Comparison of ENCODE assay signal across 9 mouse cellular contexts in the genomic region with DNA sequence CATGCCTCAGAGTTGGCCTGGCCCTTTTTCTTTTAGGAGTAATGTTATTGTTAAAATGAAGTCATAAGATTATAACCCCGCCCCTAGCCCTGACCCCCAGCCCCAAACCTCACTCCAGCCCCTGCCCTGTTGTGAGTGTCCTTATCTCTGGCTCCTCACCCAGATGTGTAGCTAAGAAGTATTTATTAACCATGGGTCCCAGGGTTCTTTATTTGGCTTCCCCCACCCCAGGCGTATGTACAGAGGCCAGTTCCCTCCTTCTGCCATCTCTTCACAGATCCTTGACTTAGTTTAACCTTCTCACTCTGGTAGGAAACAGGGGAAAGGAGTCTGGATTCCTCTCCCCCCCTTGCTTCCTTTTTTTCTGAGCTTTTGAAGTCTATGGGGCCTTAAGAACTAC. TPM values are rescaled to one million over a fixed set of nuclear protein-coding genes. Genes with fewer than 3 reads are reported as not detected.
DNase-seq lines count a peak whose midpoint lies in the region; ATAC-seq and TF ChIP-seq lines count a peak whose summit lies in the region.
"Had no signal": no experiment of that assay in that cellular context is flagged by ENCODE, and none has a peak within 500 bp of the region (broad histone marks: within the 10 kb centered on the region; RNA-seq: fewer than 3 reads in every experiment).

No protein-coding gene starts in this region.

- no peak overlapping the region for H3K4me2 ChIP-seq in hindbrain, embryonic 12.5 days (replicated peaks)
- no peak overlapping the region for H3K4me2 ChIP-seq in hindbrain, embryonic 16.5 days (ENCODE audit: low read length)
- H3K4me2 ChIP-seq in midbrain, postnatal 0 days (ENCODE audit: low read depth, low read length, poor library complexity, severe bottlenecking), result no peak overlapping the region
- H3K4me2 ChIP-seq: heart, embryonic 11.5 days had no signal

- H3K4me3 ChIP-seq in hindbrain, embryonic 12.5 days, result no peak overlapping the region
- no peak overlapping the region for H3K4me3 ChIP-seq in hindbrain, embryonic 16.5 days (ENCODE audit: low read length)
- H3K4me3 ChIP-seq in midbrain, embryonic 10.5 days, result no peak overlapping the region
- no peak overlapping the region for H3K4me3 ChIP-seq in midbrain, postnatal 0 days (ENCODE audit: low read depth, low read length)
- no peak overlapping the region for H3K4me3 ChIP-seq in limb, embryonic 10.5 days

- peaks cover 6% of the 10 kb centered on the region; the same call in 1 of the 2 replicates for H3K4me1 ChIP-seq in hindbrain, embryonic 12.5 days
- no peaks in the 10 kb centered on the region; the same call in 1 of the 2 replicates for H3K4me1 ChIP-seq in hindbrain, embryonic 16.5 days (ENCODE audit: control insufficient read depth, insufficient read depth, low read depth, low read length)
- H3K4me1 ChIP-seq in midbrain, embryonic 10.5 days, result peaks cover 24% of the 10 kb centered on the region
- no peaks in the 10 kb centered on the region for H3K4me1 ChIP-seq in midbrain, postnatal 0 days (ENCODE audit: insufficient read depth, low read length)
- peaks cover 17% of the 10 kb centered on the region for H3K4me1 ChIP-seq in limb, embryonic 10.5 days

- TF ChIP-seq CTCF in midbrain, postnatal 0 days (IDR thresholded peaks at IDR 0.05), result no peak

- WGBS in hindbrain, embryonic 12.5 days, result 80% methylated on average over 2 of the region's 2 CpGs
- WGBS in hindbrain, embryonic 16.5 days, result 77% methylated on average over 2 of the region's 2 CpGs
- 81% methylated on average over 2 of the region's 2 CpGs for whole genome bisulfite sequencing in midbrain, embryonic 10.5 days
- WGBS in midbrain, postnatal 0 days, result 81% methylated on average over 2 of the region's 2 CpGs
- 86% methylated on average over 2 of the region's 2 CpGs for WGBS in limb, embryonic 10.5 days

- H3K27ac ChIP-seq in hindbrain, embryonic 12.5 days, result no peak overlapping the region
- no peak overlapping the region for H3K27ac ChIP-seq in hindbrain, embryonic 16.5 days (ENCODE audit: low read depth, low read length)
- H3K27ac ChIP-seq in midbrain, embryonic 10.5 days (replicated peaks), result 0 out of 2 replicates have a peak overlapping the region, but pooled peaks have one; percentile 25
- H3K27ac ChIP-seq in midbrain, postnatal 0 days (ENCODE audit: low read depth, low read length), result no peak overlapping the region
- H3K27ac ChIP-seq in limb, embryonic 10.5 days, result peak overlapping the region; percentile 62; the same call in 1 of the 2 replicates

- H3K36me3 ChIP-seq in hindbrain, embryonic 12.5 days, result no peaks in the 10 kb centered on the region
- H3K36me3 ChIP-seq in hindbrain, embryonic 16.5 days (ENCODE audit: control insufficient read depth, insufficient read depth, low read length), result no peaks in the 10 kb centered on the region
- H3K36me3 ChIP-seq in midbrain, embryonic 10.5 days, result no peaks in the 10 kb centered on the region
- H3K36me3 ChIP-seq in midbrain, postnatal 0 days (ENCODE audit: insufficient read depth, low read length), result no peaks in the 10 kb centered on the region
- H3K36me3 ChIP-seq in limb, embryonic 10.5 days, result no peaks in the 10 kb centered on the region

- DNase-seq in midbrain, embryonic 10.5 days (ENCODE audit: low spot score), result no peak
- no peak for DNase-seq in midbrain, postnatal 0 days (ENCODE audit: low spot score)
- no peak for DNase-seq in limb, embryonic 10.5 days (ENCODE audit: low spot score)
- peak; percentile 60 for DNase-seq in yolk sac, embryonic 10.5 days (ENCODE audit: low spot score)
- no peak for DNase-seq in adrenal gland, adult 18-20 months (ENCODE audit: low spot score in 2 of 2)

- no peaks in the 10 kb centered on the region for H3K9me3 ChIP-seq in hindbrain, embryonic 12.5 days (replicated peaks)
- no peaks in the 10 kb centered on the region for H3K9me3 ChIP-seq in hindbrain, embryonic 16.5 days (ENCODE audit: control insufficient read depth, low read length)
- H3K9me3 ChIP-seq in midbrain, embryonic 10.5 days (replicated peaks), result no peaks in the 10 kb centered on the region
- H3K9me3 ChIP-seq in midbrain, postnatal 0 days (ENCODE audit: low read length), result no peaks in the 10 kb centered on the region
- no peaks in the 10 kb centered on the region for H3K9me3 ChIP-seq in limb, embryonic 10.5 days (replicated peaks)
- H3K9me3 ChIP-seq: G1E had no signal

- no peaks in the 10 kb centered on the region; the same call in 1 of the 2 replicates for H3K27me3 ChIP-seq in hindbrain, embryonic 12.5 days
- H3K27me3 ChIP-seq in hindbrain, embryonic 16.5 days (replicated peaks; ENCODE audit: control insufficient read depth, insufficient read depth, low read length), result no peaks in the 10 kb centered on the region
- no peaks in the 10 kb centered on the region; the same call in 1 of the 2 replicates for H3K27me3 ChIP-seq in midbrain, embryonic 10.5 days (ENCODE audit: low read depth, poor library complexity, severe bottlenecking)
- peaks cover 4% of the 10 kb centered on the region; the same call in 1 of the 2 replicates for H3K27me3 ChIP-seq in midbrain, postnatal 0 days (ENCODE audit: insufficient read depth, low read length)
- no peaks in the 10 kb centered on the region for H3K27me3 ChIP-seq in limb, embryonic 10.5 days (ENCODE audit: low read depth, poor library complexity, severe bottlenecking)

- ATAC-seq in hindbrain, embryonic 12.5 days (ENCODE audit: low FRiP score), result peak; percentile 30
- no peak for ATAC-seq in hindbrain, embryonic 16.5 days
- no peak for ATAC-seq in midbrain, postnatal 0 days (ENCODE audit: low FRiP score)

- H3K9ac ChIP-seq in hindbrain, embryonic 12.5 days, result no peak overlapping the region
- H3K9ac ChIP-seq in hindbrain, embryonic 16.5 days (ENCODE audit: low read depth, low read length), result no peak overlapping the region
- no peak overlapping the region for H3K9ac ChIP-seq in midbrain, postnatal 0 days (replicated peaks; ENCODE audit: low read length, poor library complexity, severe bottlenecking)

RNA-seq across cellular contexts. Expression of gene Gnas, which starts 28.5 kb away (rescaled TPM):
- polyA plus RNA-seq in hindbrain, embryonic 12.5 days (2016; fragmentation: Nextera tagmentation; extraction: Ambion mirVana), result 1,701 and 1,752 TPM in 2 replicates
- 1,030 and 1,626 TPM in 2 replicates for polyA plus RNA-seq in hindbrain, embryonic 16.5 days (2015; fragmentation: Nextera tagmentation; extraction: Ambion mirVana)
- 1,043 and 1,067 TPM in 2 replicates for polyA plus RNA-seq in midbrain, embryonic 10.5 days (2016; fragmentation: Nextera tagmentation; extraction: Ambion mirVana)
- 1,613 and 1,637 TPM in 2 replicates for total RNA-seq in midbrain, postnatal 0 days (2014; rRNA removed)
- polyA plus RNA-seq in midbrain, postnatal 0 days (2015; fragmentation: Nextera tagmentation; extraction: Ambion mirVana), result 1,739 and 1,834 TPM in 2 replicates
- 1,045 and 1,269 TPM in 2 replicates for polyA plus RNA-seq in limb, embryonic 10.5 days (2016; fragmentation: Nextera tagmentation; extraction: Ambion mirVana)
- total RNA-seq in adrenal gland, adult 18-20 months (2021), result 1,000 to 10,000 TPM; 2,555 to 2,708 TPM

RNA-seq across cellular contexts. Expression of gene Gm20721, which starts 33.9 kb away (rescaled TPM):
- polyA plus RNA-seq in hindbrain, embryonic 12.5 days (2016; fragmentation: Nextera tagmentation; extraction: Ambion mirVana), result 13.7 and 14.5 TPM in 2 replicates
- 15.1 and 23.5 TPM in 2 replicates for polyA plus RNA-seq in hindbrain, embryonic 16.5 days (2015; fragmentation: Nextera tagmentation; extraction: Ambion mirVana)
- 12.7 and 15.2 TPM in 2 replicates for polyA plus RNA-seq in midbrain, embryonic 10.5 days (2016; fragmentation: Nextera tagmentation; extraction: Ambion mirVana)
- not detected in 2 replicates for total RNA-seq in midbrain, postnatal 0 days (2014; rRNA removed)
- polyA plus RNA-seq in midbrain, postnatal 0 days (2015; fragmentation: Nextera tagmentation; extraction: Ambion mirVana), result 9.8 and 10.8 TPM in 2 replicates
- polyA plus RNA-seq in limb, embryonic 10.5 days (2016; fragmentation: Nextera tagmentation; extraction: Ambion mirVana), result 14.9 and 15.2 TPM in 2 replicates
- total RNA-seq in adrenal gland, adult 18-20 months (2021), result 1 to 10 TPM; 1.3 to 1.7 TPM

Comparison
In these comparisons a context has a peak if more than half of its experiments do, and no peak if none do; other contexts are left out.
1. H3K27ac ChIP-seq: peak in midbrain, embryonic 10.5 days (single experiment) and limb, embryonic 10.5 days (single experiment); none in hindbrain, embryonic 12.5 days (single experiment), hindbrain, embryonic 16.5 days (single experiment) and midbrain, postnatal 0 days (single experiment).